Mouse (Mus musculus) T-cell, adult 2 months (primary cell): Measurements from ENCODE around the gene Mgme1.

Source experiments
- DNase-seq: peaks from one replicate; pipeline ENCODE4 v3.0.0; 2022; ENCODE audit warnings: low spot score

Mgme1 gene

DNA sequence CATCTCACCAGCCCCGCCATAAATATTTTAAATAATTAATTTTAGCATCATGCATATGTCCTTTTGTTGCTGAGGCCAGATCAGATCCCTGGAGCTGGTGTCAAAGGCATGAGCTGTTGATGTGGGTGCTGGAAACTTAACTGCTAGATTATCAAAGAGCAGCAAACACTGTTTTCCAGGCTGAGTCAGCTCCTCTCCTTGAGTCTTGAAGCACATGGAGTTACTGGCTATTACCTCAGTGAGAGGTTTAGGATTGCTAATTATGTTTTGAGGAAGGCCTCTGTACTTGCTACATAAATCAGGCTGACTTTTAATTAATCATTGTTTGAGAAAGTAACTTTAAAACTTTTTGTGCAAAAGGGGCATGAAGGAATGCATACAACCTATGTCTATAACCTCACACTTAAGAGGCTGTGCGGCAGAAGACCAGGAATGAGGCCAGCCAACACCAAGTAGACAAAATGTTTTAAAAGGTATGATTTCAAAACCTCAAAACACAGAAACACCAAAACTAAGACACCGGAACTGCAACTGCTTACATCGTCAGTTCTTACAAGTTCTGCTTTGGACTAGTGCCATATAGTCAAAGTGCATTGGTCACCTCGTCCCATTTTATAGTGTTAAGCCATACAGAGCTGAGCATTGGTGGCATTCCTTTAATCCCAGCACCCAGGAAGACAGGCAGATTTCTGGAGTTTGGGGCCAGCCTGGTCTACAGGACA lies 5.9 kb upstream of the Mgme1 start:
- DNase-seq, result no peak

- DNase-seq, result no peak
These were observed 5.4 kb upstream of the Mgme1 start for GRCm38 (mm10) chr2:144265120-144265488.

GRCm38 (mm10) chr2:144265916-144266683 lies 4.4 kb upstream of the Mgme1 start:
- DNase-seq, result no peak

GRCm38 (mm10) chr2:144267004-144267730 lies 3.3 kb upstream of the Mgme1 start:
- no peak for DNase-seq

DNA sequence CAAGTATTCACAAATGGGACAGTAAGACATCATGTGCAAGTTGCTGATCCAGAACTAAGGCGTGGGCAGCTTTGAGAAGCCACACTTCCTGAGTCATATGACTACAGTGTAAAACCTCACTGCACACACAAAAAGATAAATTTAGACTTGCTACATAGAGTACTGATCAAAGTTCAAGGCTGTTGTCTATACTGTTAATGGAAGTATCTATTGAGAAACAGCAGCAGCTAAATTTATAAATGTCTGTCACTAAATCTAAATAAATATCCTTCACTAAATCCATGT lies 2.8 kb upstream of the Mgme1 start:
- DNase-seq, result peak; percentile 67

DNA sequence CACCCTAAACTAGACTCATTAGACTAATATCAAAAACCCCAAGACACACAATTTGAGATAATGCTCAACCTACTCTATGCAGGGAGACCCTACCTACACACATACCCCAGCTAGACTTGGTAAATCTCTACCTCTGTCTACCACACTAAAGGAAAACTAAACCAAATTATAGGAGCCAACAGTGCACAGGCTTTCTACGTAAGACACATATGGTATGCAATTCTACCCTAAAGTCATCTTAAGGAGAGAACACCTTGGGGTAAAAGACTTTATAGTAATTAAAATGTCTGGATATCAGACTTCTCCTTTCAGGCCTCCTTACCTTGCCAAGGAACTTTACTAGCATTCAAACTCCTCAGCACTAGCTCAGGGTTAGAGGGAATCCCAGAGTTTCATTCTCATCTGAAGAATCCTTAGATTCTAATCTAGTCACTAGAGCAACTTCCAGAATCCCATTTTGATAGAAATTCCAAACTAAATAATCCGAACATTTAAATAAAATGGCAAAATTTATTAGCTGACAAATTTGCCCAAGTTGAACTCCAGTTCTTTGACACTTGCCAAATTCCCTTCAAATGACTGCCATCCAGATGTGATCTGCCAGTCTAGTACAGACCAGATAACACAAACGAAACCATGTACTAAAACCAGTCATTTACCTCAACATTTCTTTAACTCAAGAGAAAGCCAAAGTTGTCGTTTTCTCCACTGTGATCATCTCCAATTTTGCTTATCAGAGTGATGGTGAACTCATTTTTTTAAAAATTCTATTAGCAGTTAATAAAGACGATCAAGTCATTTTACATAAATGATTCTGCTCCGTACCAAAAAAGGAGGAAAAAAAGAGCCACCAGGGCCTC lies 1.8 kb upstream of the Mgme1 start:
- no peak for DNase-seq

DNA sequence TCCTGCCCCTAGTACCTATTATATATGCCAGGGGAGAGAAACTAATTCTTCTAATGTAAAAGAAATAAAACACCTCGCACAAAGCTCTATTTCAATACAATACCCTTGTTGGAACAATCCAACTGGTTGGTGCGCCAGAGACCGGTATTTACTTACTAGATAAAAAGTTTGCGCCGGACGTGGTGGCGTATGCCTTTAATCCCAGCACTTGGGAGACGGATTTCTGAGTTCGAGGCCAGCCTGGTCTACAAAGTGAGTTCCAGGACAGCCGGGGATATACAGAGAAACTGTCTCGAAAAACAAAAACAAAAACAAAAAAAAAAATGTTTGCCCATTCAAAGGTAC lies 1.2 kb upstream of the Mgme1 start:
- no peak for DNase-seq

DNA sequence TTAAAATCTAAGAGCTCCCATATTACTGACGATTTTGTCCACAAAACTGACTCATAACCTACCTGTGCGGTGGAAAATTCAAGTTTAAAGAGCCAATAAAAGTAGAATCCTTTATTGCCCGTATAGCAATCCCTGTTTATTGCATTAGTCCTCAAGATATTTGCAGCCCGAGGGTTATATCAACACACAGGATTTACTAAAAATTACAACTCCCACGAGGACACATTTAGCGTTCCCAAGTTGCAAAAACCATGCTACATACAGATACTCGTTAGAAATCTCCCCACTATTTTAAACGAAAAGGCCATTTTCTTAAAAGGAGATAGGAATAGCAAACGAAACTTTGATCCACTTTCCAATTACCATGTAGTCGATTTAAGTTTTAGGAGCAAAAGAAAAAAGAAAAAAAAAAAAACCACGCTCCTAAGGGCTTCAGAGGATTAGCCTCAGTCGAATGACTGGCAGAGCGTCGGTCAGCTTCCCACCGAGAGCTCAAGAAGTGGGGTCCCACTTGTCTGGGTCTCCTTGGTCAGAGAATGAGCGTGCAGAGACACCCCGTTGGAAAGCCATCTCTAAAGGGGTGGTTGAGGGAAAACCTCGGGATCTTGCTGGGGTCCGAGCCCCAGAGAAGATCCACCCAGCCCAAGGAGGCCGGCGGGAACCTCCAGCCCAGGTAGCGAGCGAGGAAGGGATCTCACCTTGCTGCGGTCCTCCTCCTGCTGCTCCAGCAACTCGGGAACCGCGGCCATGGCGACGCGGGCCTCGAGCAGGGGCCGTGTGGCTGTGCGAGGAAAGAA lies 586 bp upstream of the Mgme1 start:
- no peak for DNase-seq

GRCm38 (mm10) chr2:144272088-144272487 lies 1.6 kb downstream of the Mgme1 start:
- no peak for DNase-seq

- peak; percentile 43 for DNase-seq
These were observed 4.3 kb downstream of the Mgme1 start for GRCm38 (mm10) chr2:144274741-144275140.

DNA sequence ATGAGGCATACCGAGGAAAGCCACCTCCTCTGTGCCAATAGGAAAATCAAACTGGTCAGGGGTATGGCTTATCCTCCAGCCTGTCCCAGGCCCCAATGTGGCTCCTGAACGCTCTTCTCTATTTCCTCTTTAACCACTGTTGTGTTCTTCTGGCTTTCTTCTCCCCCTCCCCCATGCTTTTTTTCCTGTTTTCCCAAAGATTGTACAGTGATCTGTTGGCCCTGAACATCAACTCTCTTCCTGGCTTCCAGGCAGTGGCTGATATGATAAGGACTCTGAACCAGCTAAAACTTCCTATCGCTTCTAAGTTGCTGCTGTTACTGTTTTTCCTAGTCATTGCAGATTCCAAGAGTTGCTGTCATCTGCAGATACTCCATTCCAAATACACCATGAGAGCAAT lies 6.4 kb downstream of the Mgme1 start:
- DNase-seq, result no peak

GRCm38 (mm10) chr2:144279742-144280141 lies 9.3 kb downstream of the Mgme1 start:
- DNase-seq, result peak; percentile 43

DNA sequence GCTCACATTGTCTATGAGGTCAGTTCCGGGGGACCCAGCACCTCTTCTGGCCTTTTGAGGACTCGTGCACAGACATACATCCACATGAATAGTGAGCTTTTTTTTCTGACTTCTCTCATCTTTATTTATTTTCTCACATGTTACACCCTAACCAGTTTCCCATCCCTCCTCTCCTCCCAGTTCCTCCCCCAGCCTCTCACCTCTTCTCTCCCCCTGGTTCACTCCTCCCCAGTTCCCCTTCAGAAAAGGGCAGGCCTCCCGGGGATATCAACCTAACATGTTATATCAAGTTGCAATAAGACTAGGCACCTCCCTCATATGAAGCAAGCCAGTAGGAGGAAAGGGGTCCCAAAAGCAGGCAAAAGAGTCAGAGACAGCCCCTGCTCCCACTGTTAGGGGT lies 10.1 kb downstream of the Mgme1 start:
- DNase-seq, result no peak

GRCm38 (mm10) chr2:144281417-144281816 lies 11.0 kb downstream of the Mgme1 start:
- DNase-seq, result no peak

GRCm38 (mm10) chr2:144290321-144290720 lies 19.9 kb downstream of the Mgme1 start:
- DNase-seq, result no peak

DNA sequence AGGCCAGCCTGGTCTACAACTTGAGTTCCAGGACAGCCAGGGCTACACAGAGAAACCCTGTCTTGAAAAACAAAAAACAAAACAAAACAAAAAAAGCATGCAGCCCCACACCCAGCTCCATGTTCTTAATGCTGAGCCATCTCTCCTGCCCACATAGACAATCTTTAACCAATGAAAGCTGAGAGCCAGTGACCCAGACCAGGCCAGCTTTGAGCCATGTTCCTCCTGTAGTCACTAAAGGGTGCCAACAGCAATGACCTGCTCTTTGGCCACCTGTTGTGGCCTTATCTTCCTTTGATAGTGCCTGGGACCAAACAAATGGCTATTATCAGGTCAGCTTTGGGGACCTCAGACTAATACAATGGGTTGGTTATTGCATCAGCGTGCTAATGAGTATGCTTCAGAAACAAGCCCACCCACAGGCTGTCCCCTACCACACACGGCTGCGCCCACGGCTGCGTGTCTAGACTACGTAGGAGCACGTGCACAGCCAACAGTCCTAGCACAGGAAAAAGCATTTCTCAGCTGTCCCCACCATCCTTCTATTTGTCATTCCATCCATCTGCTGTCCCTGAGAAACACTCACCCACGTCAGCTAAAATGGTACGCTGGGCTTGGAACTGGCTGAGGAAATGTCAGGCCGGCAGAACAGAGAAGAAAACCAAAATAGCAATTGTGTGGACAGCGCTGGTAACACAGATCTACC lies 21.3 kb downstream of the Mgme1 start:
- no peak for DNase-seq

DNA sequence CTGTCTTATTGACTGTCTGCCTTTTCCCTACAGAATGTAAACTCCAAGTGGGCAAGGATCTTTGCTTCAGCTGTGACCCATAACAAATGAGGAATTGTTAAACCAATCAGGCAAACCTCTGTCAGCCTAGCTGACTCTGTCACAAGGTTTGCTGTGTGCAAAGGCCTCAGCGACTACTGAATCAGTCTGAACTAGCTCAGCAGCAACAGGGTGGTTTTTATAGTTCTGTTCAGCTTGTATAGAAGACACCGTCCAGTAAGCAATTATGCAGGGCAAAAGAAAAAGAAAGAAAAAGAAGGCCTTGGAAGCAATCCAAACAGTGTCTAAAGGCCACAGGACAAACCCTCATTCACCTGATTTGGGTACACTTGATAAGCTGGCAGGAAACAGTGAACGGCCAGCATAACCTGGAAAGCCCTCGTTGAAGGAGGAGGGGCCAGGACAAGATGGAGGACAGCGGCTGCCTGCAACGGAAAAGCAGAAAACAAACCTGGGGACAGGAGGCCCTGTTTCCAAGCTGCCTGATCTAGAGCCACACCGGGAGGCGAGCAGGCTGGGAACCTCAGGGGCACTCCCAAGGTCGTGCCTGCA lies 24.8 kb downstream of the Mgme1 start:
- no peak for DNase-seq

DNA sequence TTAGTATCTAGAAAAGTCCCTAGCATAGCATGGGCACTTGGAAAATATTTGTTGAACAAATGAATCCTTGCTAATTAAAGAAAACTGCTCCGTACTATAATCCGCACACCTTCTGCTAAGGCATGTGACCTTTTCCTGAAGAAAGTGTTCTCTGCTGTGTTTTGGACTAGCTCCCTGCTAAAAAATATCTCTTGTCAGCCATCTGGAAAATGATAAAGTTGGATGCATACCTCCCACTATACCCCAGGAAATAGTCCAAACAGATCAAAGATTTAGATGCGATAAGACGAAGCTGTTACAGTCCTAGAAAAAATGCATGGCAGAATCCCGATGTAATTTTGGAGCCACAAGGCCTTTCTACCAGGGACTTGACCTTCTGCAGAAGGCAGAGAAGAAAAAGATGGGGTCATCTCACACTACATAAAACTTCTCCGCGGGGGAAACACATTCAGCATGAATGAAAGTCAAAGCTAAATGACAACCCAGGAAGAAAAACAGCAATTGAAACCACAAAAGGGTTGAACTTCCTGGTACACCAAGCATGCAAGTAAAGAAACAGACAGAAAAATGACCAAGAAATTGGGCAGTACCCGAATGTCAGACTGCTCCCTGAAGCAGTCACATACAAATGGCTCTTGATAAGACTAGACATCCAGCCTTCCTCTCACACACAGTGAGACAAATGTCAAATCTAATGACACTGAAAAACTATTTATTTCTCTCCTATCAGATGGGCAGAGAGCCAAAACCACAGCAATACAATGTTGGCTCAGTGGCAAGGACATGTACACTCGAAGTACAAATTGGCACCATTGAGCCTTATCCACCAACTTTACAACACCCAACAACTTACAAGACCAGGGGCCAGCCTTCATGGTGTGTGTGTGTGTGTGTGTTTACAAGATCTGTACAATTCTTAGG lies 29.5 kb downstream of the Mgme1 start:
- peak; percentile 20 for DNase-seq

- no peak for DNase-seq
These were observed 30.6 kb downstream of the Mgme1 start for GRCm38 (mm10) chr2:144301101-144301500.
